Mouse (Mus musculus) embryonic facial prominence, embryonic 14.5 days (tissue): ENCODE results near the gene Sycp2l. TPM values are rescaled to one million over a fixed set of nuclear protein-coding genes. Genes with fewer than 3 reads are reported as not detected.

Source experiments
- ATAC-seq: fragments of 200-750 bp; cut with Nextera tagmentation; 2 replicates; pipeline ENCODE4 v1.8.0; 2017; ENCODE audit warnings: low read depth, moderate number of reproducible peaks, moderate TSS enrichment
- DNase-seq: peaks from one replicate; pipeline ENCODE4 v3.0.0-alpha.2; 2015; ENCODE audit warnings: low spot score
- H3K27ac ChIP-seq: fragments of 300-500 bp; sonication (generic); replicated peaks from 2 replicates; pipeline ENCODE4 v1.5.1; 2014; ENCODE audit warnings: low read depth, mild to moderate bottlenecking, low read length, moderate library complexity
- H3K27me3 ChIP-seq: fragments of 300-500 bp; sonication (generic); replicated peaks from 2 replicates; pipeline ENCODE4 v1.6.1; 2014; ENCODE audit warnings: low read length; ENCODE audit not compliant: control insufficient read depth, insufficient read depth
- H3K36me3 ChIP-seq: fragments of 300-500 bp; sonication (generic); 2 replicates; pipeline ENCODE4 v1.6.1; 2014; ENCODE audit warnings: low read length, mixed read lengths; ENCODE audit not compliant: control insufficient read depth, insufficient read depth
- H3K4me1 ChIP-seq: fragments of 300-500 bp; sonication (generic); 2 replicates; pipeline ENCODE4 v1.6.1; 2014; ENCODE audit warnings: antibody characterized with exemption, low read length; ENCODE audit not compliant: control insufficient read depth, insufficient read depth
- H3K4me2 ChIP-seq: fragments of 300-500 bp; sonication (generic); 2 replicates; pipeline ENCODE4 v1.6.1; 2014; ENCODE audit warnings: low read depth, mild to moderate bottlenecking, low read length, moderate library complexity, mixed read lengths
- H3K4me3 ChIP-seq: fragments of 300-500 bp; sonication (generic); 2 replicates; pipeline ENCODE4 v1.5.1; 2014; ENCODE audit warnings: low read depth, mild to moderate bottlenecking, low read length
- H3K9ac ChIP-seq: fragments of 300-500 bp; sonication (generic); 2 replicates; pipeline ENCODE4 v1.6.1; 2014; ENCODE audit warnings: low read depth, mild to moderate bottlenecking, low read length, moderate library complexity, mixed read lengths
- H3K9me3 ChIP-seq: fragments of 300-500 bp; sonication (generic); 2 replicates; pipeline ENCODE4 v1.6.1; 2016; ENCODE audit warnings: low read length; ENCODE audit not compliant: control insufficient read depth
- WGBS: fragments of 180-500 bp; shearing (Covaris S2); extraction: QIAGEN DNeasy Blood & Tissue Kit; methylation state at CpG from one replicate; pipeline ENCODE4 v1.1.7; 2014; 5-methylcytosine and 5-hydroxymethylcytosine counted together
- polyA plus RNA-seq: library from polyadenylated mRNA; unstranded; fragments of >200 nt; fragmentation: Nextera tagmentation; extraction: Ambion mirVana; gene quantifications from 2 replicates; pipeline ENCODE4 v1.2.1, GENCODE M21; 2014

Sycp2l gene
- polyA plus RNA-seq, 1 experiment from 2014 or later = 0.08 TPM

DNA sequence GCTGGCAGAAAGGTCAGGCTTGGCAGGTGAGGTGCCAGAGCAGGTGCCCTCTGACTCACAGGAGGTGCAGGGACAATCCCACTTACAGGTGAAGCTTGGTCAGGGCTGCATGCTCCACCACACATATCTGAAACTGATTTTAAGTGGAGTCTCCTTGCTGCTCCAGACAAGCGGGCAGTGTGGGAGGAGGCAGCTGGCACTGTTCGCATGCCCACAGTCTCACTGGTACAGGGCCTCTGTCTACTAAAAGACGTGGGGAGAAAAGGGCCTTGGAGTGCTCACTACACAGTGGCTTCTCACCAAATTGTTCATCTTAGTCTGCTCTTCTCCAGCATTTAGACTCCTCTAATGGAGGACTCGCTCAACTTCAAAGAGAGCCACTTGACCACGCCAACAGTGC is 92.1 kb downstream of the Sycp2l start:
- H3K4me3 ChIP-seq = no peak overlapping the region
- H3K27ac ChIP-seq = no peak overlapping the region
- H3K4me1 ChIP-seq = no peaks in the 10 kb centered on the region
- WGBS = 89% methylated on average over 5 of the region's 5 CpGs
- no peaks in the 10 kb centered on the region for H3K9me3 ChIP-seq
- ATAC-seq (no peak), DNase-seq (no peak)
- H3K4me2 ChIP-seq = no peak overlapping the region
- H3K9ac ChIP-seq = no peak overlapping the region
- no peaks in the 10 kb centered on the region for H3K27me3 ChIP-seq
- no peaks in the 10 kb centered on the region for H3K36me3 ChIP-seq

GRCm38 (mm10) chr13:41211276-41211675 is 97.2 kb downstream of the Sycp2l start:
- Histone ChIP-seq H3K9ac (no peak overlapping the region), H3K4me2 (no peak overlapping the region), H3K36me3 (no peaks in the 10 kb centered on the region), H3K27ac (no peak overlapping the region), H3K9me3 (no peaks in the 10 kb centered on the region), H3K27me3 (no peaks in the 10 kb centered on the region), H3K4me1 (0 out of 2 replicates have a peak, but pooled peaks cover 11% of the 10 kb centered on the region), H3K4me3 (no peak overlapping the region)
- DNase-seq = no peak
- WGBS = 69% methylated on average over 4 of the region's 4 CpGs
- no peak for ATAC-seq

- peak overlapping the region; percentile 33; the same call in 1 of the 2 replicates for H3K27ac ChIP-seq
- H3K36me3 ChIP-seq = no peaks in the 10 kb centered on the region
- WGBS = 50% methylated on average over 6 of the region's 6 CpGs
- H3K4me1 ChIP-seq = 0 out of 2 replicates have a peak, but pooled peaks cover 11% of the 10 kb centered on the region
- no peak overlapping the region for H3K9ac ChIP-seq
- peak; percentile 30 for DNase-seq
- no peak for ATAC-seq
- no peaks in the 10 kb centered on the region for H3K9me3 ChIP-seq
- no peak overlapping the region for H3K4me3 ChIP-seq
- no peaks in the 10 kb centered on the region for H3K27me3 ChIP-seq
- H3K4me2 ChIP-seq = no peak overlapping the region
Observed at GRCm38 (mm10) chr13:41212558-41213322, 98.6 kb downstream of the Sycp2l start.

DNA sequence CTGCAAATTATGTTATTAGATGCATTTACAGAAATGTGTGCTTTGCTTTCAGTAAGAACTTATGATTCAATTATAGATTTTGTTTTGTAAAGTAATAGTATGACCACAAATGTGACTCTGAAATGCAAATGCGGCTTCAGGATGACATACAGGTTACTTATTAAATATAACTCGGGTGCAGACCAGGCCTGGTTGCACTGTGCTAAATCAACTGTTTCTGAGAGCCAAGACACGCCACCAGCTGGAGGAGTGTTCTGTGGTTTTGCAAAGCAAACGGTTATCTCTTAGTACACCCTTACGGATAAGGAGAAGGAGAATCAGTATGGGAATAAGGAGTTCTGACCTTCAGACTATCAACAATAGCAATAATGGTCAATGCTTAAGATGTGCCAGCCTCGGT is 101.6 kb downstream of the Sycp2l start:
- 0 out of 2 replicates have a peak, but pooled peaks cover 3% of the 10 kb centered on the region for H3K27me3 ChIP-seq
- no peak overlapping the region for H3K27ac ChIP-seq
- WGBS = 83% methylated on average over 6 of the region's 6 CpGs
- DNase-seq (no peak), ATAC-seq (no peak)
- H3K9ac ChIP-seq = no peak overlapping the region
- H3K4me1 ChIP-seq = peaks cover 11% of the 10 kb centered on the region; the same call in 1 of the 2 replicates
- peaks cover 2% of the 10 kb centered on the region for H3K9me3 ChIP-seq
- H3K4me2 ChIP-seq = no peak overlapping the region
- no peaks in the 10 kb centered on the region for H3K36me3 ChIP-seq
- no peak overlapping the region for H3K4me3 ChIP-seq

GRCm38 (mm10) chr13:41216236-41216635 is 102.1 kb downstream of the Sycp2l start:
- no peak for ATAC-seq
- peaks cover 5% of the 10 kb centered on the region for H3K9me3 ChIP-seq
- H3K27ac ChIP-seq = no peak overlapping the region
- no peaks in the 10 kb centered on the region for H3K36me3 ChIP-seq
- no peak overlapping the region for H3K4me3 ChIP-seq
- H3K27me3 ChIP-seq = 0 out of 2 replicates have a peak, but pooled peaks cover 3% of the 10 kb centered on the region
- DNase-seq = no peak
- H3K4me1 ChIP-seq = peaks cover 11% of the 10 kb centered on the region; the same call in 1 of the 2 replicates
- WGBS = 86% methylated on average over 3 of the region's 3 CpGs
- H3K9ac ChIP-seq = no peak overlapping the region
- H3K4me2 ChIP-seq = no peak overlapping the region

DNA sequence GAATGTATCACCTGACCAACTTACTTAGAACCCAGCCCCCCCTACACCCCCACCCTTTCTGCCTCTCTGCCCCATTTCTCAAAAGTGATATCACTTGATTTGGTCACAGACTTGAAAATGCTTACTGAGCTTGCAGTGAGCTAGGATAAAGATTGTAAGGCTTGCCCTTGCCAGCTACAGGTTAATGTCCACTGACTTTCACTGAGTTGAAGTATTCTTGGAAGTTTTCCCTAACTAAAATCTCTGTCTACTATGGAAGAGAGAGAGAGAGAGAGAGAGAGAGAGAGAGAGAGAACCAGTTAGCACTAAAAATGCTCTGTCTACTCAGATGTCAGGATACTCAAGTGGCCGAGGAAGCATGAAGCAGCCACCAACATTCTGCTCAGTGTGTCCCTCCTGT is 104.9 kb downstream of the Sycp2l start:
- 33% methylated on average over 1 of the region's 1 CpGs for WGBS
- ATAC-seq = no peak
- H3K4me3 ChIP-seq = no peak overlapping the region

GRCm38 (mm10) chr13:41219687-41220303 is 105.7 kb downstream of the Sycp2l start:
- ATAC-seq = peak; percentile 5; the same call in 1 of the 2 replicates
- peak overlapping the region; percentile 61 for H3K4me3 ChIP-seq
- no peaks in the 10 kb centered on the region for H3K36me3 ChIP-seq
- H3K4me2 ChIP-seq = peak overlapping the region; percentile 65
- H3K27ac ChIP-seq = 0 out of 2 replicates have a peak overlapping the region, but pooled peaks have one; percentile 15
- H3K9ac ChIP-seq = peak overlapping the region; percentile 61
- 7% methylated on average over 10 of the region's 39 CpGs for WGBS
- no peak for DNase-seq
- peaks cover 18% of the 10 kb centered on the region for H3K9me3 ChIP-seq
- H3K27me3 ChIP-seq = 0 out of 2 replicates have a peak, but pooled peaks cover 3% of the 10 kb centered on the region
- no peaks in the 10 kb centered on the region; the same call in 1 of the 2 replicates for H3K4me1 ChIP-seq

More for the DNA sequence above, 104.9 kb downstream of the Sycp2l start:
- H3K4me2 ChIP-seq = peak overlapping the region; percentile 65; the same call in 1 of the 2 replicates
- no peaks in the 10 kb centered on the region for H3K36me3 ChIP-seq
- DNase-seq = no peak
- H3K9me3 ChIP-seq = peaks cover 18% of the 10 kb centered on the region
- H3K27me3 ChIP-seq = 0 out of 2 replicates have a peak, but pooled peaks cover 3% of the 10 kb centered on the region
- H3K27ac ChIP-seq = no peak overlapping the region
- no peak overlapping the region for H3K9ac ChIP-seq
- H3K4me1 ChIP-seq = no peaks in the 10 kb centered on the region; the same call in 1 of the 2 replicates

GRCm38 (mm10) chr13:41220304-41220834 is 106.3 kb downstream of the Sycp2l start, which contains the start of gene Elovl2:
TSS of gene Elovl2 (minus strand) at chr13:41220405.
- ATAC-seq = peak; percentile 95
- Histone ChIP-seq H3K4me2 (peak within 1 kb of the TSS; percentile 65), H3K4me3 (peak within 1 kb of the TSS; percentile 61), H3K27me3 (0 out of 2 replicates have a peak, but pooled peaks cover 3% of the 10 kb centered on the region), H3K4me1 (no peaks in the 10 kb centered on the region; the same call in 1 of the 2 replicates), H3K36me3 (no peaks in the 10 kb centered on the region), H3K9ac (peak within 1 kb of the TSS; percentile 61), H3K9me3 (peaks cover 18% of the 10 kb centered on the region), H3K27ac (0 out of 2 replicates have a peak within 1 kb of the TSS, but pooled peaks have one; percentile 15)
- WGBS = 2% methylated on average over 10 of the region's 77 CpGs
- peak; percentile 86 for DNase-seq
